In the genomic region with DNA sequence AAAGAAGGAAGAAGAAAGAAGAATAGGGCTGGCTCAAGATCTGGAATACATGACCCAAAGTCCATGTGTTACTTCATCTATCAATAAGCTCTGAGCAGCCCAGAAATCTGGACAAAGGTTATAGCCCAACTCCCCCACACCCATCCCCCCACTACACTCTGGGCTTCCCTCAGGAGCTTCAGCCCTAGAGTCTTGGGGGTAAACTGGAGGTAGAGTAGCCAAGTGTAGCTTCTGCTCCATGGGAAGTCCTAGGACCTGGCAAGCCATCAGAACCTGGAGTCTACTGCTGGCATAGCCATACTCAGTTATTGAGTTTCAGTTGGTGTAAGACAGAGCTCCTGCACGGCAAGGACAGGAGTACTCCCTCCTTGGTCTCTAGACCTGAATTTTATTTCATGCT, we compare ENCODE assay signal across 24 mouse cellular contexts. TPM values are rescaled to one million over a fixed set of nuclear protein-coding genes. Genes with fewer than 3 reads are reported as not detected.
DNase-seq lines count a peak whose midpoint lies in the region; ATAC-seq and TF ChIP-seq lines count a peak whose summit lies in the region.
"Had no signal": no experiment of that assay in that cellular context is flagged by ENCODE, and none has a peak within 500 bp of the region (broad histone marks: within the 10 kb centered on the region; RNA-seq: fewer than 3 reads in every experiment).

No protein-coding gene starts in this region.

- TF ChIP-seq CTCF in gastrocnemius, adult 2 months (IDR thresholded peaks at IDR 0.05), result no peak
- no peak for TF ChIP-seq CTCF in intestine, postnatal 0 days (IDR thresholded peaks at IDR 0.05; ENCODE audit: low read depth)

- peaks cover 4% of the 10 kb centered on the region; the same call in 1 of the 2 replicates for H3K36me3 ChIP-seq in intestine, postnatal 0 days (ENCODE audit: control insufficient read depth, insufficient read depth)
- H3K36me3 ChIP-seq in intestine, embryonic 15.5 days, result no peaks in the 10 kb centered on the region
- H3K36me3 ChIP-seq in macrophage (ENCODE audit: inconsistent target), result peaks cover 4% of the 10 kb centered on the region; the same call in 1 of the 2 replicates
- H3K36me3 ChIP-seq: embryonic facial prominence, embryonic 12.5 days; embryonic facial prominence, embryonic 15.5 days; hindbrain, embryonic 12.5 days; hindbrain, embryonic 15.5 days had no signal

- no peak overlapping the region for H3K4me2 ChIP-seq in intestine, postnatal 0 days (replicated peaks; ENCODE audit: low read depth)
- H3K4me2 ChIP-seq in intestine, embryonic 15.5 days (replicated peaks), result no peak overlapping the region
- H3K4me2 ChIP-seq: embryonic facial prominence, embryonic 12.5 days; embryonic facial prominence, embryonic 15.5 days; heart, embryonic 11.5 days; hindbrain, embryonic 12.5 days; hindbrain, embryonic 15.5 days had no signal

- no peak overlapping the region for H3K4me3 ChIP-seq in gastrocnemius, adult 2 months
- no peak overlapping the region for H3K4me3 ChIP-seq in intestine, postnatal 0 days (ENCODE audit: low read depth, low read length)
- H3K4me3 ChIP-seq in intestine, embryonic 15.5 days (replicated peaks), result no peak overlapping the region
- no peak overlapping the region for H3K4me3 ChIP-seq in macrophage (ENCODE audit: inconsistent target)
- H3K4me3 ChIP-seq: embryonic facial prominence, embryonic 12.5 days; embryonic facial prominence, embryonic 15.5 days; hindbrain, embryonic 12.5 days; hindbrain, embryonic 15.5 days had no signal

- H3K9ac ChIP-seq in intestine, postnatal 0 days (ENCODE audit: low read depth, low read length), result no peak overlapping the region
- H3K9ac ChIP-seq in intestine, embryonic 15.5 days, result no peak overlapping the region
- H3K9ac ChIP-seq: embryonic facial prominence, embryonic 12.5 days; embryonic facial prominence, embryonic 15.5 days; forebrain, postnatal 0 days; hindbrain, embryonic 12.5 days; hindbrain, embryonic 15.5 days had no signal

- peak; percentile 63 for DNase-seq in gastrocnemius, adult 2 months
- no peak for DNase-seq in gastrocnemius, adult 8-10 months (ENCODE audit: low spot score in 2 of 2)
- no peak for DNase-seq in lung, postnatal 4 days
- DNase-seq: adrenal gland, postnatal 14 days; B cell, adult 2 months; cerebellum, adult 9-11 months; cerebellum, postnatal 25 days; forebrain, postnatal 0 days; gastrocnemius, postnatal 10 days; kidney, adult 18-20 months had no signal

- peak overlapping the region; percentile 43 for H3K27ac ChIP-seq in gastrocnemius, adult 2 months
- peak overlapping the region; percentile 41 for H3K27ac ChIP-seq in intestine, postnatal 0 days (ENCODE audit: low read depth, low read length)
- no peak overlapping the region for H3K27ac ChIP-seq in intestine, embryonic 15.5 days
- 0 out of 2 replicates have a peak overlapping the region, but pooled peaks have one; percentile 5 for H3K27ac ChIP-seq in macrophage
- H3K27ac ChIP-seq: embryonic facial prominence, embryonic 12.5 days; embryonic facial prominence, embryonic 15.5 days; hindbrain, embryonic 12.5 days; hindbrain, embryonic 15.5 days had no signal

- H3K27me3 ChIP-seq in intestine, postnatal 0 days (replicated peaks; ENCODE audit: control insufficient read depth, insufficient read depth, low read length), result no peaks in the 10 kb centered on the region
- no peaks in the 10 kb centered on the region for H3K27me3 ChIP-seq in intestine, embryonic 15.5 days (replicated peaks)
- H3K27me3 ChIP-seq: CH12.LX; embryonic facial prominence, embryonic 12.5 days; embryonic facial prominence, embryonic 15.5 days; hindbrain, embryonic 12.5 days; hindbrain, embryonic 15.5 days; Patski had no signal

- H3K4me1 ChIP-seq in intestine, postnatal 0 days (replicated peaks; ENCODE audit: control insufficient read depth, insufficient read depth, low read length), result peaks cover 10% of the 10 kb centered on the region; the same call in 1 of the 2 replicates
- peaks cover 12% of the 10 kb centered on the region for H3K4me1 ChIP-seq in intestine, embryonic 15.5 days (replicated peaks)

- ATAC-seq in intestine, postnatal 0 days, result no peak
- no peak for ATAC-seq in intestine, embryonic 15.5 days
- ATAC-seq: forebrain, embryonic 14.5 days; forebrain, postnatal 0 days; Patski had no signal

- 79% methylated on average over 1 of the region's 1 CpGs for WGBS in intestine, postnatal 0 days
- WGBS in intestine, embryonic 15.5 days, result 78% methylated on average over 1 of the region's 1 CpGs
- WGBS in macrophage (ENCODE audit: missing documents), result 93% methylated on average over 1 of the region's 1 CpGs

- peaks cover 100% of the 10 kb centered on the region for H3K79me2 ChIP-seq in macrophage (ENCODE audit: inconsistent target)

- intact Hi-C loops in gastrocnemius, adult 2 months (cut with DNase I), result no loop called here

- no peaks in the 10 kb centered on the region for H3K9me3 ChIP-seq in intestine, postnatal 0 days (ENCODE audit: control insufficient read depth)
- no peaks in the 10 kb centered on the region for H3K9me3 ChIP-seq in intestine, embryonic 15.5 days
- H3K9me3 ChIP-seq: embryonic facial prominence, embryonic 12.5 days; embryonic facial prominence, embryonic 15.5 days; G1E; hindbrain, embryonic 12.5 days; hindbrain, embryonic 15.5 days had no signal

RNA-seq across cellular contexts. Expression of a gene that starts 16.3 kb away (rescaled TPM):
- 10 to 100 TPM; 40.3 to 41.6 TPM for total RNA-seq in gastrocnemius, adult 2 months (2021)
- total RNA-seq in gastrocnemius, adult 8-10 months (2022), result 10 to 100 TPM; 42.2 to 45.3 (median 44.1) TPM
- polyA plus RNA-seq in intestine, postnatal 0 days (2015; fragmentation: Nextera tagmentation; extraction: Ambion mirVana), result 140 and 151 TPM in 2 replicates
- 78.2 and 89.4 TPM in 2 replicates for polyA plus RNA-seq in intestine, embryonic 15.5 days (2015; fragmentation: Nextera tagmentation; extraction: Ambion mirVana)
- 100 to 1,000 TPM in 6 of 26 experiments, 10 to 100 TPM in 20; 30.8 to 121 (median 85.9) TPM for total RNA-seq in macrophage (2018; cell fraction: chromatin; rRNA removed)
- 100 to 1,000 TPM; 213 to 351 (median 263) TPM for total RNA-seq in macrophage (2018; cell fraction: cytosol; rRNA removed)
- total RNA-seq in macrophage (2018; cell fraction: nucleus; rRNA removed), result 100 to 1,000 TPM in 22 of 26 experiments, 10 to 100 TPM in 4; 65.3 to 155 (median 120) TPM
- 238 to 301 TPM (median 263 TPM) in 3 replicates for polyA plus RNA-seq in macrophage (2018)

RNA-seq across cellular contexts. Expression of a gene that starts 31.0 kb away (rescaled TPM):
- not detected for total RNA-seq in gastrocnemius, adult 2 months (2021)
- under 1 TPM in 2 of 4 experiments, not detected in 2; 0.12 to 0.62 TPM for total RNA-seq in gastrocnemius, adult 8-10 months (2022)
- 1.1 and 4.1 TPM in 2 replicates for polyA plus RNA-seq in intestine, postnatal 0 days (2015; fragmentation: Nextera tagmentation; extraction: Ambion mirVana)
- 2.7 and 3.0 TPM in 2 replicates for polyA plus RNA-seq in intestine, embryonic 15.5 days (2015; fragmentation: Nextera tagmentation; extraction: Ambion mirVana)
- not detected for total RNA-seq in macrophage (2018; cell fraction: chromatin; rRNA removed)
- total RNA-seq in macrophage (2018; cell fraction: cytosol; rRNA removed), result under 1 TPM in 1 of 26 experiments, not detected in 25; 0.13 TPM
- not detected for total RNA-seq in macrophage (2018; cell fraction: nucleus; rRNA removed)
- not detected in 3 replicates for polyA plus RNA-seq in macrophage (2018)
- total RNA-seq: CH12.LX; common myeloid progenitor, adult 5-6 weeks; G1E; hematopoietic stem cell, adult 5-6 weeks had no signal
- polyA plus RNA-seq: G1E had no signal

RNA-seq across cellular contexts. Expression of a gene that starts 52.8 kb away (rescaled TPM):
- total RNA-seq in gastrocnemius, adult 2 months (2021), result 10 to 100 TPM in 1 of 2 experiments, 1 to 10 TPM in 1; 9.6 to 11.2 TPM
- 10 to 100 TPM; 10.3 to 11.7 (median 11.4) TPM for total RNA-seq in gastrocnemius, adult 8-10 months (2022)
- polyA plus RNA-seq in intestine, postnatal 0 days (2015; fragmentation: Nextera tagmentation; extraction: Ambion mirVana), result 6.4 and 7.1 TPM in 2 replicates
- polyA plus RNA-seq in intestine, embryonic 15.5 days (2015; fragmentation: Nextera tagmentation; extraction: Ambion mirVana), result 20.1 and 22.6 TPM in 2 replicates
- 10 to 100 TPM; 33.0 to 83.1 (median 66.8) TPM for total RNA-seq in macrophage (2018; cell fraction: chromatin; rRNA removed)
- 1 to 10 TPM; 4.4 to 9.1 (median 6.4) TPM for total RNA-seq in macrophage (2018; cell fraction: cytosol; rRNA removed)
- total RNA-seq in macrophage (2018; cell fraction: nucleus; rRNA removed), result 10 to 100 TPM; 15.4 to 54.3 (median 36.6) TPM
- 6.8 to 10.0 TPM (median 7.3 TPM) in 3 replicates for polyA plus RNA-seq in macrophage (2018)

RNA-seq across cellular contexts. Expression of a gene that starts 55.5 kb away (rescaled TPM):
- 10 to 100 TPM; 15.7 to 20.6 TPM for total RNA-seq in gastrocnemius, adult 2 months (2021)
- 10 to 100 TPM; 15.8 to 17.2 (median 16.6) TPM for total RNA-seq in gastrocnemius, adult 8-10 months (2022)
- 10.2 and 10.3 TPM in 2 replicates for polyA plus RNA-seq in intestine, postnatal 0 days (2015; fragmentation: Nextera tagmentation; extraction: Ambion mirVana)
- 18.4 and 18.5 TPM in 2 replicates for polyA plus RNA-seq in intestine, embryonic 15.5 days (2015; fragmentation: Nextera tagmentation; extraction: Ambion mirVana)
- 10 to 100 TPM in 16 of 26 experiments, 1 to 10 TPM in 10; 2.0 to 47.5 (median 12.8) TPM for total RNA-seq in macrophage (2018; cell fraction: chromatin; rRNA removed)
- 10 to 100 TPM in 19 of 26 experiments, 1 to 10 TPM in 7; 7.1 to 21.1 (median 11.2) TPM for total RNA-seq in macrophage (2018; cell fraction: cytosol; rRNA removed)
- total RNA-seq in macrophage (2018; cell fraction: nucleus; rRNA removed), result 10 to 100 TPM in 11 of 26 experiments, 1 to 10 TPM in 15; 4.1 to 36.0 (median 9.4) TPM
- 13.3 to 20.5 TPM (median 14.5 TPM) in 3 replicates for polyA plus RNA-seq in macrophage (2018)
